8 mouse cellular contexts compared by ENCODE assay signal in genomic region chr11:97315504-97316503, GRCm38 (mm10). TPM values are rescaled to one million over a fixed set of nuclear protein-coding genes. Genes with fewer than 3 reads are reported as not detected.
DNase-seq lines count a peak whose midpoint lies in the region; ATAC-seq and TF ChIP-seq lines count a peak whose summit lies in the region.

Gene Mrpl45 (plus strand): TSS chr11:97315716.

- H3K27me3 ChIP-seq in heart, embryonic 10.5 days (ENCODE audit: insufficient read depth, poor library complexity, severe bottlenecking), result no peaks in the 10 kb centered on the region
- no peaks in the 10 kb centered on the region for H3K27me3 ChIP-seq in kidney, embryonic 15.5 days

- H3K9ac ChIP-seq in kidney, embryonic 15.5 days, result peak within 1 kb of the TSS; percentile 66

- H3K4me2 ChIP-seq in kidney, embryonic 15.5 days, result peak within 1 kb of the TSS; percentile 65

- no peak for TF ChIP-seq POLR2A in bone marrow macrophage, adult 2 months (IDR thresholded peaks at IDR 0.05; ENCODE audit: borderline replicate concordance, low read depth, low read length)
- peak; percentile 80 for TF ChIP-seq POLR2A in embryonic fibroblast, embryonic 13.5 days (IDR thresholded peaks at IDR 0.05; ENCODE audit: low read depth, low read length)

- no peaks in the 10 kb centered on the region for H3K9me3 ChIP-seq in heart, embryonic 10.5 days
- no peaks in the 10 kb centered on the region for H3K9me3 ChIP-seq in kidney, embryonic 15.5 days (replicated peaks)

- DNase-seq in A20 (ENCODE audit: low read depth, low spot score) (peak; percentile 100), liver (peak; percentile 99)
- DNase-seq in heart, embryonic 10.5 days (ENCODE audit: low spot score), result peak; percentile 98
- DNase-seq in spleen, postnatal 4 days (ENCODE audit: low spot score in 2 of 2), result peak; percentile 98 to 99

- H3K36me3 ChIP-seq in heart, embryonic 10.5 days, result peaks cover 30% of the 10 kb centered on the region; the same call in 1 of the 2 replicates
- peaks cover 22% of the 10 kb centered on the region for H3K36me3 ChIP-seq in kidney, embryonic 15.5 days

- peaks cover 16% of the 10 kb centered on the region for H3K4me1 ChIP-seq in bone marrow macrophage, adult 2 months (ENCODE audit: control insufficient read depth, insufficient read depth, low read length)
- H3K4me1 ChIP-seq in embryonic fibroblast, embryonic 13.5 days (ENCODE audit: control insufficient read depth, insufficient read depth, low read length), result peaks cover 5% of the 10 kb centered on the region; the same call in 1 of the 2 replicates
- peaks cover 17% of the 10 kb centered on the region for H3K4me1 ChIP-seq in heart, embryonic 10.5 days
- H3K4me1 ChIP-seq in kidney, embryonic 15.5 days, result peaks cover 19% of the 10 kb centered on the region

- under 1% methylated on average over 50 of the region's 50 CpGs for WGBS in heart, embryonic 10.5 days
- WGBS in kidney, embryonic 15.5 days, result under 1% methylated on average over 50 of the region's 50 CpGs

- peak within 1 kb of the TSS; percentile 81 for H3K4me3 ChIP-seq in bone marrow macrophage, adult 2 months (ENCODE audit: insufficient read depth, low read length)
- peak within 1 kb of the TSS; percentile 89 for H3K4me3 ChIP-seq in embryonic fibroblast, embryonic 13.5 days (ENCODE audit: insufficient read depth, low read length)
- peak within 1 kb of the TSS; percentile 68 for H3K4me3 ChIP-seq in heart, embryonic 10.5 days
- peak within 1 kb of the TSS; percentile 66 for H3K4me3 ChIP-seq in kidney, embryonic 15.5 days (replicated peaks)

- TF ChIP-seq CTCF in bone marrow macrophage, adult 2 months (IDR thresholded peaks at IDR 0.05; ENCODE audit: low read depth, low read length), result no peak
- no peak for TF ChIP-seq CTCF in embryonic fibroblast, embryonic 13.5 days (IDR thresholded peaks at IDR 0.05; ENCODE audit: borderline replicate concordance, insufficient read depth, low read length)

- H3K27ac ChIP-seq in bone marrow macrophage, adult 2 months (ENCODE audit: insufficient read depth, low read depth, low read length), result peak within 1 kb of the TSS; percentile 76
- peak within 1 kb of the TSS; percentile 82 for H3K27ac ChIP-seq in embryonic fibroblast, embryonic 13.5 days (ENCODE audit: insufficient read depth, low read length)
- peak within 1 kb of the TSS; percentile 90 for H3K27ac ChIP-seq in heart, embryonic 10.5 days
- H3K27ac ChIP-seq in kidney, embryonic 15.5 days, result peak within 1 kb of the TSS; percentile 81

- peak; percentile 94 for ATAC-seq in kidney, embryonic 15.5 days (replicated peaks; ENCODE audit: low FRiP score)
- peak; percentile 96 for ATAC-seq in monocyte, adult 5-6 weeks (replicated peaks; ENCODE audit: insufficient number of reproducible peaks, low FRiP score, low TSS enrichment, poor library complexity, severe bottlenecking)

RNA-seq across cellular contexts. Expression of gene Mrpl45, which starts in this region (rescaled TPM):
- 33.0 and 37.6 TPM in 2 replicates for polyA plus RNA-seq in bone marrow macrophage, adult 2 months (2012; ENCODE audit: insufficient read depth, insufficient read length, missing spikeins)
- 29.2 and 32.4 TPM in 2 replicates for polyA plus RNA-seq in embryonic fibroblast, embryonic 13.5 days (2011; ENCODE audit: insufficient read length, low read depth, missing spikeins)
- polyA plus RNA-seq in heart, embryonic 10.5 days (2016; fragmentation: Nextera tagmentation; extraction: Ambion mirVana), result 63.7 and 65.8 TPM in 2 replicates
- 52.4 and 54.1 TPM in 2 replicates for polyA plus RNA-seq in kidney, embryonic 15.5 days (2015; fragmentation: Nextera tagmentation; extraction: Ambion mirVana)
- total RNA-seq in monocyte, adult 5-6 weeks (2017), result 7.5 to 14.9 TPM (median 11.4 TPM) in 3 replicates

Comparison
In these comparisons a context has a peak if more than half of its experiments do, and no peak if none do; other contexts are left out.
1. Peak in every context shown above with its lines: DNase-seq, ATAC-seq, H3K4me3 ChIP-seq and H3K27ac ChIP-seq.